Mouse (Mus musculus): ENCODE results near the gene Col4a2.

Gene Col4a2

DNA sequence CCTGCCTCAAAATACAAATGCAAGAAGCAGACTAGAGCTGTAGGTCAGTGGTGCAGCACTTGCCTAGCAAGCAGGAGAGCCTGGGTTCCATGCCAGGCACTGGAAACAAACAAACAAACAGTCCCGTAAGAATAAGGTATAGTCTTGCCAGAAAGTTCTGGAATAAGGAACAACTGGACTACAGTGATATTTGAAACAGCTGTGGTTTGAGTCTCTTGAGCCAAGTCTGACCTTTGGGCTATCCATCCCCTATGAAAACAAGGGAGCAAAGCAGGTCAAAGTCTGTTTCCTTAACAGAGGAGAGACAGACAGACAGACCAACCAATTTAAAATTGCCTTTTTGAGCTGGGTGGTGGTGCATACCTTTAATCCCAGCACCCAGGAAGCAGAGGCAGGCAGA lies 11.1 kb downstream of the Col4a2 start:
- in situ Hi-C loops (cut with MboI, MseI), result no loop called here

DNA sequence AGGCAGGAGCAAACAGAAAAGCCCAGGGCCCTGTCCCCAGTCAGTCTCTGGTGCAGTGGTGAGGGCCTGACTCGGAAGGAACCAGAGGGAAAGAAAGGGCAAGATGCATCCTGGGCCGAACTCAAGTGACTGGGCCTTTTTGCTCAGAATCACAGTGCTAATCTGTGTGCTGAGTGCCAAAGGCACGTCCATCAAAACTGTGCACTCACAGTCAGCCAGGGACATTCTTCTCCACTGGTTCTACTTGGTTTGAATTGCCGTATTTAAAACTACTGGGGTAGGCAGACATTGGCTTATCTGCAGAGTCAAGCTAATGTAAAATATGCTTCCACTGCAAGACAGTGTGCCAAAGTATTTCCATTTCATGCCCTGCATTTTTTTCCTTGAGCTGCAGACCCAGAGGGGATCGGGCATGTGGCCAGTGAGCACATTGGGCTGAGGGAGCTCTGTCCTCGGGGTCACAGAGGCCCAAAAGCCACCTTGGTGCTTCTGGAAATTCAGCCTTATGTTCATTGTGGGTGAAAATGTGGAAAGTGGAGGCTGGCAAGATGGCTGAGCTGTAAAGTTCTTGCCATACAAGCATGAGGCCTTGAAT lies 12.3 kb downstream of the Col4a2 start:
- in situ Hi-C loops (cut with MboI, MseI), result no loop called here

DNA sequence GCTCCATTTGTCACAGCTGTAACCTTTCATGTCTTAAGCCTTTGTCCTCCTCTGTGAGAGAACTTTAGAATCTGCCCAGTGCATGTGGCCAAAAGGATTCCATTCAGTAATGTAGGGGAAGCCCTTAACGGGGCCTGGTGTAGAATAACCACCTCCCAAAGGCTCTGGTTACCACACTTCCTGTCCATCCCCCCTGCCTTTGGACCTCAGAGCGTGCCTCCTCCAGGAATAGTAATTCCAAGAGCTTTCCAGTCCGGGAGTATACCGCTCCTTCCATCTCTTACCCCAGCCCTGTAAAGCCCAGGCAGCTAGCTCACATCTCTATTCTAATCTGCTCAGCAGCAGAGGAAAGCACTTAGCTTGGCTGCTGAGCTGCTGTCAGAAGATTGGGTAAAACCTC lies 14.7 kb downstream of the Col4a2 start:
- in situ Hi-C loops (cut with MboI, MseI), result no loop called here

DNA sequence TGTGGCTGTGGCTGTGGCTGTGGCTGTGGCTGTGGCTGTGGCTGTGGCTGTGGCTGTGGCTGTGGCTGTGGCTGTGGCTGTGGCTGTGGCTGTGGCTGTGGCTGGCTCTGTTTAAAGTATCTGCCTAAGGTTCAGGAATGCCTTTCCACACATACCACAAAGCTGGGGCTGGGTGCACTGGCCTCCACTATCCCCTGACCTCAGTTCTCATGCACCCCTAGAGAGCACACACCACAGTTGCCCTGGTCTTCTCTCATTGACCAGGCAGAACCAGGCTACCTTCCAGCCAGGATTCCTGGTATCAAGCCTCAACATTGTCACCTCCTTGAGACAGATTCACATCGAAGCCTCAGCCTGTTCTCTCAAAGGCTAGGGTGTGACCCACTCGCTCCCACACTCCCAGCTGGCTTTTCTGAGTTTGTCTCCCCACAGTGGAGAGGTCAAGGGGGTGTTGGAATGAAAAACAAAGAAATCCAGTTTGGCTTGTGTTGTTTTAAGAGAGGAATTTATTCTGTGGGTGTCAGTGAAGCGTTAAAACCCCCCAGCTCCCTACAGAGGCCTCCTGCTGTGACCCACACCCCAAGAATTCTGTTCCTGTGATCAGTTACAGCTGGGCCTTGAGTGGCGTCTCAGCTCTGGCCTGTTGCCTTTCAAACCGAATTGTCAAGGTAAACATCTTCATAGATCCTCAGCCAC lies 15.3 kb downstream of the Col4a2 start:
- in situ Hi-C loops (cut with MboI, MseI), result no loop called here

DNA sequence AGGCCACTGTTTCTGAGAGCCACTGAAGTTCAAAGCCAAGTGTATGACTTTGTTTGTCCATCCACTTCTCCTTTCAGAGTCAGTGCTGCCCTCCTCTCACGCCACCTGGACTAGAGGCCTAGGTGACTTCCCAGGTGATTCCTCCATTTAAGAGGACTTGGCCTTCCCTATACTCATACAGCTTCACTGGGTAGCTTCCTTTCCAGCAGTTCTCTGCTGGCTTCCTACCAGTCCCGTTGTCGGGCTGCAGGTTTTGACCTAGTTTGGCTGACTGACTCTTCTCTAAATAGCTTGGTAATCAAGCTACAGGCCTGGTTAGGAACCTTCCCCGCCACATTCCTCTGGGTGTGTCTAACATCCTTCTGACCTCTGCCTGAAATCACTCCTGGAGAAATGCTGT lies 19.0 kb downstream of the Col4a2 start:
- in situ Hi-C loops (cut with MboI, MseI), result no loop called here

DNA sequence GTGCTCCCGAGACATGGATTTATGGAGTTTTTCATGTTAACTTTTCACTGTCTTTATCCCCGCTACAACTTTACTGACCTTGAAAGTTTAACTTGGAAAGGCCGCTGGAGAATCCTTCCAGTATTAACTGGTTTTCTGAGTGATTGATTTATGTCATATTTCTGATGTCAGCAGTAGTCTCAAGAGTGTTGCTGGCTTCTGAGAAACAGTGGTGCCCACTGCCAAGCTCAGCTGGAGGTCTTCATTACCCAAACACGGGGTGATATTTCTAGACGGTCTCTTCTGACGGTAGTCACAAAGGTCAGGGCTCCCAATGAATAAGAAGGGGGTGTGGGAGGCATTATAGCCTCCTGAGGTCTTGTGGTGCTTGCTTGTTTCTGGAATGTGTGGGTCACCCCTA lies 21.1 kb downstream of the Col4a2 start:
- in situ Hi-C loops (cut with MboI, MseI), result no loop called here

DNA sequence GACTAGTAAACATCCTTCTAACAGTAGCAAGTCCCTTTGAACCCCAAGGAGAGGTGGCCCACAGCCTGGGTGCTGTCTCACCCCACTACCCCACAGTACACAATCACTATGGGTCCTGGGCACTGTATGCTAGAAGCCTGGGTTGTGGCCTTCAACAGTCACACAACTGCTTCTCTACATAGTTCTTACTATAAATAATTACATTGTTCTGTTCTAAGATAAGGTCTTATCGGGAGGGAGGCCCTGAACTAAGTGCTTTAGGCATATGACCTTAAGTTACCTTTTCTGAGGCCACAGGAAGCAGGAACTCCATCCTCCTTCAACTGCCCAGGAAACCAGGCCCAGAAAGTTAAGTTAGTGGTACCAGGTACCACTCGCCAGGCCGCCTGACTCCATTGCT lies 21.9 kb downstream of the Col4a2 start:
- in situ Hi-C loops (cut with MboI, MseI), result no loop called here

DNA sequence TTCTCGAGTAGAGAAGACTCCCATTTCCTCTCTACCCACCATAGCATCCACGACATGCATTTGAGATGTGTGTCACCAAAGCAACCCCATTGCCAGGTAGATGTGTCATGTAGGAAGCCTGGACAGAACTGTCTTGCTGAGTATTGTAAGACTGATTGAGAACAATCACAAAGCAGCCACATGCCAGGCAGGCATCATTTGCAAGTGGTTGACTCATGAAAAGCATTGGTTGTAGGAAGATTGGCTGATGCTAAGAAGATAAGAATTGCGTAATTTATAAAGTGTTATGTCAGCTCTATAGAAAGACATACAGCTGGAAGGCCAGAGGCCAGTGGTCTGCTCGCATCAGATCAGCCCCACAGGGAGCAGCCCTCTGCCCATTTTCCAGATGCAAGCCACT lies 22.6 kb downstream of the Col4a2 start:
- in situ Hi-C loops (cut with MboI, MseI), result no loop called here

DNA sequence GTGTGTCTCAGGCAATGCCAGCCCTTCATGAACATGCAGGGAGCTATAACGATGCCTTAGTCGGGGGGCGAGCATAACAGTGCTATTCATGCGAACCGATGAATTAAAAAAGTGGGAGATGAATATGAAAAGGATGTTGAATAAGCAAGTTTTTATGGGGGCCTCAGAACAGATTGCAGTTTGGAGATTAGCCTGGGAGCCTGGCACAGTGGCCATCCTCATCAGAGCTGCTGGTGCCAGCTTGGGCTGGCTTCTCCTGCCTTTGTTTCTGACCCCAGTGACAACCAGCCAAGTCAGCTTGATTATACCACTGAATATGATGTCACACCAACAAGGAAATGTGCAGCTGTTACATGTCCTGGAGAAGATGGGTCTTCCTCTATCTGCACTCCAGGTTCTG lies 23.7 kb downstream of the Col4a2 start:
- in situ Hi-C loops (cut with MboI, MseI), result no loop called here

DNA sequence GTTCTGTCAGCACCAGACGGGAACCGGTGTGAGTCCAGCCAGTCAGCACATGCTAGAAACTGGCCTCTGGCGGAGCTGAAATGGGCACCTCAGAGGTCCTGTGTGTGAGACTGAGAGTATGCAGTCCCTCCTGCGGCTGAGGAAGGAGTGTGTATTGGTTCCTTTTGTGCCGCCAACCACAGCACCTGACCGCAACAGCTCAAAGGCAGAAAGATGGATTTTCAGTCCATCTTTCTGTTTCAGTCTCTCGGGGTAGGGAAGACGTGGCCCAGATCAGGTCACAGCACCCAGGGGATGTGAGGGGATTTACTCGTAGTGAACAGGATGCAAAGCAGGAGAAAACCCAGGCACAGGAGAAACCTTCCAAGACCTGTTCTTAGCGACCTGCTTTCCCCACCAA lies 25.0 kb downstream of the Col4a2 start:
- in situ Hi-C loops (cut with MboI, MseI), result no loop called here

DNA sequence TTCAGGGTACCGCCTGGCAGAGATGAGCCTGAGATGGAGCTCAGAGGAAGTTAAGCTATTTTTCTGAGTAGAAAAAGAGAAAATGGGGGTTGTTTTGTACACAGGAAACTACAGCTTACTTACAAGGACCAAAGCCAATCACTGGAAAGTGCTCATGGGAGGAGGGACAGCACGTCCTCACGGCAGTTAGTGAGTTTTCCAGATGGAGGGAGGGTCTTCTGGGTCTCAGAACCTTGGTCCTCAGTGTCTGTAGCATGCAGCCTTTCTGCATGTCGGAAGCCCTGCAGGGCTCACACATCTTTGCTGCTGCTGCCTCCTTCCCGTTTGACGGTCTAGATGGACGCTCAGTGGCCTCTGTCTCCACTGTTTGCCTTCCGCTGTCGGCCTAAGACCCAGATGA lies 25.9 kb downstream of the Col4a2 start:
- in situ Hi-C loops (cut with MboI, MseI), result no loop called here

DNA sequence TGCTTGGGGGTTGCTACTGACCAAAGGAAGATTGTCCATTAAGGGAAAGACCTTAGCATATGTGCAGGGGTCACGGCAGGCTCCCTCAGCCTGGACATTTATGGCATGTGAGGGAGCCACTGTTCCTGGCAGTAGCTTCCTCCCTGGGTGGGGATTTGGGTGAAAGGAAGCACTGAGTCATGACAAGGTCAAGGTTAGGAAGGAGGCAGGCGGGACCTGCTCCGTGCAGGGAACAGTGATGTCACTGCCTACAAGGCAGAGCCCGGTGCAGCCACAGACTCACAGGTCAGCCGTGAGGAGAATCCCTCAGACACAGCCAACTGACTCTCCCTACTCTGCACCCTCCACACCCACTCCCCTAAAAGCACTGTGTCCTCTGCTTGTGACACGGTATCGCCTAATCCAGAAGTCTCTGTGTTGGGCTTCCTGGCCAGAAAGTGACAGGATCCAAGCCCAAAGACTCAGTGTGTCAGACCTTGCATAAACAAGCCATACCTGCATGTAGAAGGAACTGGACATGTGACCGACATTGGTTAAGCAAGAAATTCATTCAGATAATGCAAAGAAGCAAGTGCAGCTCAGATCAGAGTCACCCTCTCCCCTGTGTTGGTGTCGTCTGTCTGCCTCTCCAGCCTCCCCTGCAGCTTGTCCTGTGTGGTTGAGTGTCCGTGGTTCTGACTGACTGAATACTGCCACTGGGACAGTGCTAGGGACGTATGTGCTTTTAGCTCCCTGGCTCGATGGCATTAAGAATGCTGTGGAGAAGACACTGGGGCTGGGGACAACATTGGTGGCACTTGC lies 27.9 kb downstream of the Col4a2 start:
- in situ Hi-C loops (cut with MboI, MseI), result no loop called here

DNA sequence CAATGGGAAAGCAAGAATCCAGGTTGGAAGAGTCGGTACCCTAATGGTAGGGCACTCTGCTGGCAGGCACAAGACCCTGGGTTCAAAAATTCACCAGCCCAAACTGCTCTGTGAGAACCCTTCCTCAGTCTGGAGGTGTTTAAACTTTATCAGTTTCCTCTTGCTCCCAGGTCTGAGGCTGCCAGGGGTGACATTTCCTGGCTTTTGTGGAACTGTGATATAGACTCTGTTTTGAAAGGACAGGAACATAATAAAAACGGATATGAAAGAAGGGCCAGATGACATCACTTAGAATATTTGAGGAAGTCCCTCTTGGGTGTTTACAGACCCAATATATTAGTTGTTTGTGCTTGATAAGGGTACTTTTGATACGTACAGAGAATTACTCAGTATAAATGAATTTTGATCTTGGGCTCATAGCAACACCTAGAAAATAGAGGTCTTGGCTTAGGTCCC lies 28.5 kb downstream of the Col4a2 start:
- in situ Hi-C loops (cut with MboI, MseI), result no loop called here

DNA sequence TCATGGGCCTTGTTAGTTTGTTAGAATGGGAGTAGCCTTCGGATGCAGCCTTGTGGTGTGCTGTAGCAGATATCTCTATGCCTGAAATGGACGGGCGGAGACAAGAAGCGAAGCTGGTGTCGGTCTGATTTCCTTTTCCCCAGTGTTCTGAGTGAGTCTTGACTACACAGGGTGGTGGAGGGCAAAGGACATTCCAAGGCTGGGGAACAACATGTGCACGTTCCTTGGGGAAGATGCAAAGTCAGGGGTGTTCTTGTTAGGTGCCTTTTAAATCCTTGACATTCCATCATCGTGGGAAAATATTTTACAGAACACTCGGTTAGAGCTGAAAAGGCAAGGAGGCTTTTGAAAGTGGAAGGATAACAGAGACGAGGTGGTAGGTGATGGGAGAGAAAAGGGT lies 31.9 kb downstream of the Col4a2 start:
- in situ Hi-C loops (cut with MboI, MseI), result no loop called here

DNA sequence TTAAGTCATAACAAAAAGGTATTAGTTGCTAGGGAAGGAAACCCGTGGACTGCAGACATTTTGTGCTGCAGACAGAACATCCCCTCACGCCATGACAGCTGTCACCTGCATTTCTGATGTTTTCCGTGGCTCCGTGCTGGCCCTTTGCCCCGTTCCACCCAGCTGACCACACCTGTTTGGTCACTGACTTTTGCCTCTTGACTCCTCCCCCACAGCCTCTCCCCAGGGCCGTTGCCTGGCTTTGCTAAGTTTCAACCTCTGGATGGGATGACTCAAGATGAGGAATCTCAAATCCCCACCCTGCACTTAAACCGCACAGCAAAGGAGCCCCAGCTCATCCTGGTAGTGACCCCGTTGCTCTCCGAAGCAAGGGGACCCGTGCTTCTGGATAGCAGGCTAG lies 33.6 kb downstream of the Col4a2 start:
- in situ Hi-C loops (cut with MboI, MseI), result no loop called here

DNA sequence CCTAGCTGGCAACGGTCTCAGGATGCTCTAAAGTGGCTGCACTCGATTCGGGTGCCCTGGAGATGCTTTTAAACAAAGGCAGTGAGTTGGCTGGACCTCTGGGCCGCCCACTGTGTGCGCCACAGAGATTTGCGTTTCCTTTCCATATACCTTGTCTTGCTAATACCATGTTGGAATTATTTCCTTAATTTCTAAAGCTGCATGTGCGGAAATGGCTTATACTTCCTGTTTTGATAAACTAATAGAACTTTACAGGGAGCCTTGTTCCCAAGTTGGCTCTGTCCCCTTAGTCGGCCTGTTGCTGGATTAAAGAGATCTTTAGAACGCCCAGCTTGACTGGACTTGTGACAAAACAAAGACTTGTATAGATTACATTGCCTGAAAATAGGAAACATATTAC lies 35.1 kb downstream of the Col4a2 start:
- in situ Hi-C loops (cut with MboI, MseI), result no loop called here

DNA sequence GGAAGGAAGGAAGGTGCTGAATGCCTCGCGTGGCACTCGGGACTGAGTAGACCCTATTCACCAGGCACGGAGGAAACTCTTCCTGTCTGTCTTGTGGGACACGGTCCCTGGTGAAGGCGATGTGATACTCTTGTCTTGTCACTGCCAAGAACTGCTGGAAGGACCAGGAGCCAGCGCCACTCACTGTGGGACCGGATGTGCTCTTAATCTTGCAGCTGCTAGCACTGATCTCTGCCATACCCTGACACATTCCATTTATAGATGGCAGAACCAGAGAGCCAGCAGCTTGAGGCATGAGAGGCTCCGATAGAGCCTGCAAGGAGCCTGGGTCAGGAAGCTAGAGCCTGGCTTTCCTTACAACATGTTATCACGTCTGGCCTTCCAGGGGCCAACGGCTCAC lies 36.0 kb downstream of the Col4a2 start:
- in situ Hi-C loops (cut with MboI, MseI), result no loop called here

DNA sequence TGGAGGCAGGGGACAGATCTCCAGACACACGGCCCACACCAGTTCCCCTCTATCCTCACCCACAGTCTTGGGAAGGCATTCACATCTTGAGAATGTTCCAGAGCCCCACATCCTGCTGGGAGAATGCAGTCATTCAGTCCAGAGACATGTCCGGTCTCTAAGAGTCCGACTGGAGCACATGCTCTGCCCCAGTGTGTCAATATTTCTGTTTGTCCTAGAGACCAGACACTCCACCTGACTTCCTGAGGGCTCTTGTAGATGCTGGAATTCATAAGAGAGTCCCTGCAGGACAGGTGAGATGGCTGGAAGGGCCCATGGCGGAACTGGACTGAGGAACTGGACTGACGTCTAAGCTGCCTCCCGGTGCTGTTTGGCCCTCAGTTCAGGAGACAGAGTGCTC lies 38.8 kb downstream of the Col4a2 start:
- in situ Hi-C loops (cut with MboI, MseI), result no loop called here

DNA sequence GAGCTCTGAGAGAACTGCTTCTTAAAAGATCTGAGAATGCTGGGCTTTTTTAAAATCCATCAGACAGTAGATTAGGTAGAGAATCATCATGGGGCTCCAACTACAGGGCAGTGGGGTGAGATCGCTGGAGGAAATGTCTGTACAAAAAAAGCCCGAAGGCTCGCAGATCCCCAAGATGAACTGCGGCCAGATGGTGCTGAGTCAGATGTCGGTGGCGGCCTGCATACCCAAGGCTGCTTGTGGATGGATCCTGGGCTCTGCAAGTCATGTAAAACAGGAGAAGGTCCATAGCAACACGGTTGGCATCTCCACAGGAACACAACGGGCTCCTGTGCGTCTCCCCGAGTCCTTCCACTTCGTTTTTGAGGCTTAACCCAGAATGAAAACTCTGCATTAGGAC lies 39.9 kb downstream of the Col4a2 start:
- in situ Hi-C loops (cut with MboI, MseI), result no loop called here

DNA sequence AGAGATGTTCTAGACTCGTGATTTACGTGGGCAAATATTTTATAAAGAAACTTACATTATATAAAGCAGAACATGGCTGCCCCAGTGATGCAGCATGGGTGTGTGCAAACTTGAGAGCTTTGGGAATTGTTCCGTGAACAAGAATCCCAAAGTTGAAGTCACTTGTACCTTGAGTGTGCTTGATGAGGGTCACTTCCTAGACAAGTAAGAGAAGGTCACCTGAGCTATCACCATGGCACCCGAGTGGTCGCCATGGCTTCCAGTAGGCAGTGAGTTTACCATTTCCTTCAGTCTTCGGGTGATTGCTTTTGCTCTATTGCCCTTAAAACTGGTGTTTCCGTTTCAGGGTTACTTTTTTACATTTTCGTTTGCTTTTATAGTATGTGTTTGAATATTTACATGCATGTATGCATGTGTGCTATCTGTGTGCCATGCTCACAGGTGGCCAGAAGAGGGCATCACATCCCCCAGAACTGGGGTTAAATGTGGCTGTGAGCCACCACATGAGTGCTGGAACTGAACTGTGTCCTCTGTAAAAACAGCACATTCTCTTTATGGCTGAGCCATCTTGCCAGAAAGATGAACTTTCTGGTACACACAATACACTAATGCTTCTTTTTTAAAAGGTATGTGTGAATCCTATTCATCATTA lies 42.3 kb downstream of the Col4a2 start:
- in situ Hi-C loops (cut with MboI, MseI), result no loop called here

DNA sequence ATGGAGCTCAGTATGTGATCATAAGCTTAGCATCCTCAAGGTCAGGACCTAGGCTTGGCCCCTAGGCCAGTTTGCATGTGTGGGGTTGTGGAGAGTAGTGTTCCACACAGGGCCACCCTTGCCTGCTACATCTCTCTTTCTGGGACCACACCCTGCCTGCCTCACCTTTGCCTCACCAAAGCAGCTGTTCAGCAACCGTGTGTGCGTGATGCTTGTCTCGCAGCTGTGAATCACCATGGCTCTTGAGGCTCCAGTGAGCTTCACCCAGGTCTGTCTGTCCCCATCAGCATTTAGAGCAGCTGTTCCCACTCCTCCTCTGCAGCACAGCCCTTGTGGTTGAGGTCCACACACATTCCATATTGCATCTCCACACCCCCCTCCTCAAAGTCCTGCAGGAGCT lies 43.3 kb downstream of the Col4a2 start:
- in situ Hi-C loops (cut with MboI, MseI), result no loop called here

DNA sequence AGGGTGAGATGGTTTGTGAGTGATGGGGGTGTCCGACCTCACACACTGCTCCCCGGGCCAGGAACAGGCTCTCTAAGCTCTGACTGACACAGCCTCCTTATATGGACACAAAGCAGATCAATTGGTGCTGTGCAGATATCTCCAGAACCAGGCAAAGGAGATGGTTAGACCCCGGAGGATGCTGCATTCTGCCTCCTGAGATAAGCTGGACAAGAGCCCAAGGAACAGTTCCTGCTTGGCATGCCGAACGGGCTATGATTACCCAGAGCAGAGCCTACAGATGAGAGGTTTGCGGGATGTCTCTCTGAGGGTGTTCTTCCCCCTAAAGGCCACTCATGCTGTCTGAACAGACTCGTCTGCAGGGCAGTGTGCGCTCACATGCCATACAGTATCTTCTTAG lies 44.2 kb downstream of the Col4a2 start:
- in situ Hi-C loops (cut with MboI, MseI), result no loop called here

Data from T-helper 17 cell (primary cell).